Mouse (Mus musculus) stomach, postnatal 0 days (tissue): ENCODE measurements around the gene Gse1. TPM values are rescaled to one million over a fixed set of nuclear protein-coding genes. Genes with fewer than 3 reads are reported as not detected.
A peak's percentile ranks its signal among the peaks of the same experiment; 100 is the strongest.

Experiments used
- ATAC-seq: fragments of 200-750 bp; cut with Nextera tagmentation; 2 replicates; pipeline ENCODE4 v1.8.0; 2017; ENCODE audit not compliant: low FRiP score, low TSS enrichment
- DNase-seq: peaks from one replicate; pipeline ENCODE4 v3.0.0-alpha.2; 2016; ENCODE audit warnings: low spot score
- H3K27ac ChIP-seq: fragments of 300-500 bp; sonication (generic); replicated peaks from 2 replicates; pipeline ENCODE4 v1.5.1; 2014; ENCODE audit warnings: mild to moderate bottlenecking, control low read depth
- H3K27me3 ChIP-seq: fragments of 300-500 bp; sonication (generic); 2 replicates; pipeline ENCODE4 v1.6.1; 2014; ENCODE audit warnings: low read length; ENCODE audit not compliant: control insufficient read depth, insufficient read depth
- H3K36me3 ChIP-seq: fragments of 300-500 bp; sonication (generic); 2 replicates; pipeline ENCODE4 v1.6.1; 2014; ENCODE audit warnings: low read length, mixed read lengths; ENCODE audit not compliant: control insufficient read depth, insufficient read depth
- H3K4me1 ChIP-seq: fragments of 300-500 bp; sonication (generic); replicated peaks from 2 replicates; pipeline ENCODE4 v1.6.1; 2014; ENCODE audit warnings: antibody characterized with exemption; ENCODE audit not compliant: control insufficient read depth, insufficient read depth
- H3K4me2 ChIP-seq: fragments of 300-500 bp; sonication (generic); replicated peaks from 2 replicates; pipeline ENCODE4 v1.6.1; 2014; ENCODE audit warnings: low read depth, mild to moderate bottlenecking, control low read depth, moderate library complexity
- H3K4me3 ChIP-seq: fragments of 300-500 bp; sonication (generic); 2 replicates; pipeline ENCODE4 v1.5.1; 2014; ENCODE audit warnings: low read depth, low read length, control low read depth
- H3K9ac ChIP-seq: fragments of 300-500 bp; sonication (generic); 2 replicates; pipeline ENCODE4 v1.6.1; 2014; ENCODE audit warnings: mild to moderate bottlenecking, low read length, control low read depth, mixed read lengths
- H3K9me3 ChIP-seq: fragments of 300-500 bp; sonication (generic); 2 replicates; pipeline ENCODE4 v1.6.1; 2016; ENCODE audit warnings: low read length; ENCODE audit not compliant: control insufficient read depth
- CTCF ChIP-seq: IDR thresholded peaks from 2 replicates; pipeline ENCODE4 v1.5.1; 2016; ENCODE audit warnings: antibody characterized with exemption, low read depth, mild to moderate bottlenecking, moderate library complexity
- EP300 ChIP-seq: optimal IDR thresholded peaks from 2 replicates; pipeline ENCODE3; 2016; ENCODE audit warnings: antibody characterized with exemption
- WGBS: fragments of 180-500 bp; shearing (Covaris S2); extraction: QIAGEN DNeasy Blood & Tissue Kit; methylation state at CpG from one replicate; pipeline ENCODE4 v1.1.7; 2014; 5-methylcytosine and 5-hydroxymethylcytosine counted together
- polyA plus RNA-seq: library from polyadenylated mRNA; unstranded; fragments of >200 nt; fragmentation: Nextera tagmentation; extraction: Ambion mirVana; gene quantifications from 2 replicates; pipeline ENCODE4 v1.2.1, GENCODE M21; 2015

The Gse1 gene
- polyA plus RNA-seq, 1 experiment from 2014 or later, result 6.4 TPM

GRCm38 (mm10) chr8:120307103-120307502 lies 78.8 kb downstream of the Gse1 start:
- Histone ChIP-seq H3K4me1 (0 out of 2 replicates have a peak, but pooled peaks cover 3% of the 10 kb centered on the region), H3K27me3 (no peaks in the 10 kb centered on the region), H3K36me3 (no peaks in the 10 kb centered on the region), H3K9me3 (no peaks in the 10 kb centered on the region), H3K4me3 (no peak overlapping the region), H3K4me2 (no peak overlapping the region), H3K27ac (no peak overlapping the region), H3K9ac (no peak overlapping the region)
- no peak for DNase-seq
- 47% methylated on average over 16 of the region's 16 CpGs for WGBS
- ATAC-seq, result no peak
- TF ChIP-seq CTCF (no peak), EP300 (no peak)

GRCm38 (mm10) chr8:120307528-120307927 lies 79.3 kb downstream of the Gse1 start:
- H3K4me1 ChIP-seq, result 0 out of 2 replicates have a peak, but pooled peaks cover 3% of the 10 kb centered on the region
- no peak overlapping the region; the same call in 1 of the 2 replicates for H3K27ac ChIP-seq
- no peak overlapping the region for H3K9ac ChIP-seq
- H3K4me3 ChIP-seq, result no peak overlapping the region
- TF ChIP-seq CTCF, result no peak
- no peak for TF ChIP-seq EP300
- no peaks in the 10 kb centered on the region for H3K9me3 ChIP-seq
- no peak overlapping the region for H3K4me2 ChIP-seq
- DNase-seq (no peak), ATAC-seq (no peak)
- WGBS, result 62% methylated on average over 11 of the region's 11 CpGs
- no peaks in the 10 kb centered on the region for H3K36me3 ChIP-seq
- H3K27me3 ChIP-seq, result no peaks in the 10 kb centered on the region

DNA sequence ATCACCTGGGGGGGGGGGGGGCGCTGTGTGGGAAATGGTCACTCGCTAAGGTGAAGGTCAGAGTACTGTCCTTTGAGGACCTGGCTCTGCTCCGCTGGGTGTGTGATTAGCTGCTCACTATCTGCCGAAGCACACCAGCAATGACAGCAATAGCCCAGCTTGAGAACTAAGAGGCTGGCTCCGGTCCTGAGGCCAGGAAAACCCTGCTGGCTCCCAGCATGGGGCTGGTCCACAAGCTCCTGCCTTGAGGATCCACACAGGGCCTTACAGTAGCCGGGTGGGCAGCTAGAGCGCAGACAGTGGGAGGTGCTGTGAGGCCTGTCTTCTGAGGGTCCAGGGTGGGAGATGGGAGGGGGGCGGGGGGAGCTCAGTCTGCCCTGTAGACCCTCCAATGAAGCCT lies 79.9 kb downstream of the Gse1 start:
- Histone ChIP-seq H3K4me2 (no peak overlapping the region), H3K4me1 (0 out of 2 replicates have a peak, but pooled peaks cover 3% of the 10 kb centered on the region), H3K4me3 (no peak overlapping the region), H3K9ac (no peak overlapping the region), H3K36me3 (no peaks in the 10 kb centered on the region), H3K9me3 (no peaks in the 10 kb centered on the region), H3K27me3 (no peaks in the 10 kb centered on the region), H3K27ac (peak overlapping the region; percentile 46)
- ATAC-seq (no peak), DNase-seq (no peak)
- TF ChIP-seq EP300 (no peak), CTCF (no peak)
- 67% methylated on average over 8 of the region's 8 CpGs for WGBS

- 0 out of 2 replicates have a peak, but pooled peaks cover 3% of the 10 kb centered on the region for H3K4me1 ChIP-seq
- TF ChIP-seq CTCF (no peak), EP300 (no peak)
- no peaks in the 10 kb centered on the region for H3K9me3 ChIP-seq
- no peak for ATAC-seq
- H3K9ac ChIP-seq, result no peak overlapping the region
- no peak overlapping the region for H3K4me2 ChIP-seq
- H3K36me3 ChIP-seq, result no peaks in the 10 kb centered on the region
- WGBS, result 35% methylated on average over 9 of the region's 9 CpGs
- no peak for DNase-seq
- no peak overlapping the region for H3K4me3 ChIP-seq
- H3K27ac ChIP-seq, result peak overlapping the region; percentile 46
- H3K27me3 ChIP-seq, result no peaks in the 10 kb centered on the region
Observed at GRCm38 (mm10) chr8:120308553-120308952, 80.3 kb downstream of the Gse1 start.

- Histone ChIP-seq H3K9ac (no peak overlapping the region), H3K4me1 (0 out of 2 replicates have a peak, but pooled peaks cover 3% of the 10 kb centered on the region), H3K4me2 (0 out of 2 replicates have a peak overlapping the region, but pooled peaks have one; percentile 8), H3K27me3 (no peaks in the 10 kb centered on the region), H3K4me3 (no peak overlapping the region), H3K9me3 (no peaks in the 10 kb centered on the region), H3K36me3 (no peaks in the 10 kb centered on the region), H3K27ac (peak overlapping the region; percentile 46; the same call in 1 of the 2 replicates)
- TF ChIP-seq CTCF, result no peak
- TF ChIP-seq EP300, result no peak
- DNase-seq, result peak; percentile 48
- WGBS, result 58% methylated on average over 18 of the region's 18 CpGs
- ATAC-seq, result peak; percentile 53; the same call in 1 of the 2 replicates
Observed at GRCm38 (mm10) chr8:120309326-120309725, 81.1 kb downstream of the Gse1 start.

- TF ChIP-seq CTCF (no peak), EP300 (no peak)
- H3K9me3 ChIP-seq, result no peaks in the 10 kb centered on the region
- no peak for ATAC-seq
- no peak overlapping the region for H3K4me2 ChIP-seq
- H3K9ac ChIP-seq, result no peak overlapping the region
- no peak for DNase-seq
- no peaks in the 10 kb centered on the region for H3K27me3 ChIP-seq
- no peak overlapping the region for H3K4me3 ChIP-seq
- H3K36me3 ChIP-seq, result no peaks in the 10 kb centered on the region
- 0 out of 2 replicates have a peak, but pooled peaks cover 3% of the 10 kb centered on the region for H3K4me1 ChIP-seq
- H3K27ac ChIP-seq, result no peak overlapping the region
- WGBS, result 59% methylated on average over 5 of the region's 5 CpGs
Observed at GRCm38 (mm10) chr8:120310063-120310462, 81.8 kb downstream of the Gse1 start.
